Mouse (Mus musculus) spleen, embryonic (tissue): ENCODE measurements at regions not wholly inside any gene's neighbourhood (a gene's known extent, or its start where the extent isn't known, plus 50 kb on each side); places are given as distances from the start of the nearest gene placed in this dataset.

Source experiments
- CTCF ChIA-PET: fragments of 350-600 bp; sonication (Branson Sonifier 250); formaldehyde crosslinking; loops from one replicate; lab custom pipeline; 2022; lab: Charles Lee

DNA sequence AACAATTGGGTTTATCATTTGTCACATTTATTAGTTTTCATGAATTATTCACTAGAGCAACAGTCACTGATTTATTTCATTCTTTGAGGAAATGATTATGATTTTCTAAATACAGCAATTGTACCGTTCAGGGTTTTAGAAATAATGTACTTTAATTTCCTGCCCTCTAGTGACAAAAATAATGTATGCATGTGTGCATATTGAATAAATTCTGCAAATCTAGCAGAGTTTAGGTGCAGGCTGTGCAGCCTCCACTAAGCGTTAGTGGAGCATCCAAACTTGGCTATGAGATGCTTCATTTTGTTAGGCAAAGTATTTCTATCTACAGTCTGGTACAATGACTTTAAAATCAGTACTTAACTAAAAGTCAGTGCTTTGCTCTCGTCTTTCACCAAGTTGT is 642.1 kb upstream of the A830018L16Rik start:
- CTCF ChIA-PET: no interaction called here

DNA sequence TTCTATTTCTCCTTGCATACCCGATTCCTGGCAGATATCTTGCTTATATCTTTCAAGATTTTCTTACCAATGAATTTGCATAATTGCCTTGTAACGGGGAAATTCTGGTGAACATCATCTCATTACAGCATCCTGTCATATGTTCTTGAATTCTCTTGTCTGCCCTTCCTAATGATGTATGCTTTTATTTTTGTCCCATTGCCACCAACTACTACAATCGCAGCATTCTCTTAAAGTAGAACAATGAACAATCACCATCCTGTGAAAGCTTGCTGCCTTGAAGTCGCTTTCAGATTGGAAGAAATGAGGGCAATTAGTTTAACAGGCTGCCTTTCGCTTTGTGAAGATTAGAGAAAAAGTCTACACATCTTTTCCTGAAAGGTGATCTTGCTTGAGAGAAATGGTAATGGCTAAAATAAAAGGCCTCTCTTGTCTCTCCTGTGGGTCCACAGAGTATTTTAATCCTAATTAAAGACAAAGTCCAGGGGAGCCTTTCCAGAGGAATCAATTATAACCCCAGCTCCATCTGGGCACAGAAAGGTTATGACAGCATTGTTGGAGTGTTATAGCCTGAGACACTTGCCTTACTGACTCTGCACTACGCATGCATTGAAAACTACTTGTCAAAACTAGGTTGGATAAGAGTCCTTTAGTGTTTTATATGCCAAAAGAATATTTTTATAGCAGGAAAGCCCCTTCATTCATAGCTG is 619.7 kb upstream of the A830018L16Rik start:
- CTCF ChIA-PET: no interaction called here

DNA sequence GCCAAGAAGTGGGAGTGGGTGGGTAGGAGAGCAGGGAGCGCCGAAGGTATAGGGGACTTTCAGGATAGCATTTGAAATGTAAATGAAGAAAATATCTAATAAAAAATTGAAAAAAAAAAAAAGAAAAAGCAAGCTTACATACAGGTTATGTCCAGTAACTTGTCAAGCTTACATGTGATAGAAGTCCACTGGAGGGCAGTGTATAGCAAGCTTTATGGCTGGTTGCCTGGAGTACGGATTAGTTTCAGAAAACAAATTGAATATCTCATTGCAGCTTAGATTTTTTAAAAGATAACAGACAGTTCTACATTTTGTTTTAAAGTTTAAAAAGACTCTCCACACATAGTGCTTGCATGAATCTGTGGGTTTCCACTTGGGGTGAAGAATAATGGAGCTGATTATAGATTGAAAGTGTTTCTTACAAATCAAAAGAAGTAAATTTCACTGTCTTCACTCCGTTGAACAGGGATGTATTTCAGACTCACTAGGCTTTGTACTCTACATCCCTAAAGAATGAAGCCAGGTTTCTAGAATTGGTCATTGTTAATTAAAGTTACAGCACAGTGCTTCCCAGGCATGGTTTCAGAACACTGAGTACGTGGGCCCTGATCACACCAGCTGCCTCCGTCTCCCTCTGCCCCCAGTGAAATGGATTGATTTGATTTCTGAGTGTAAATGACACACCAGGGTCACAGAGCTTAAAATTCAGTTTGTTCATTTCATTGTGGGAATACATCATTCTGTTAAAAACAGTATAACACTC is 578.1 kb upstream of the A830018L16Rik start:
- CTCF ChIA-PET: no interaction called here

- CTCF ChIA-PET: no interaction called here
Observed at GRCm38 (mm10) chr1:10837180-10837579, 576.7 kb upstream of the A830018L16Rik start.

- CTCF ChIA-PET: no interaction called here
Observed at GRCm38 (mm10) chr1:10852934-10853333, 561.0 kb upstream of the A830018L16Rik start.

- CTCF ChIA-PET: no interaction called here
Observed at GRCm38 (mm10) chr1:10854495-10854894, 559.4 kb upstream of the A830018L16Rik start.

DNA sequence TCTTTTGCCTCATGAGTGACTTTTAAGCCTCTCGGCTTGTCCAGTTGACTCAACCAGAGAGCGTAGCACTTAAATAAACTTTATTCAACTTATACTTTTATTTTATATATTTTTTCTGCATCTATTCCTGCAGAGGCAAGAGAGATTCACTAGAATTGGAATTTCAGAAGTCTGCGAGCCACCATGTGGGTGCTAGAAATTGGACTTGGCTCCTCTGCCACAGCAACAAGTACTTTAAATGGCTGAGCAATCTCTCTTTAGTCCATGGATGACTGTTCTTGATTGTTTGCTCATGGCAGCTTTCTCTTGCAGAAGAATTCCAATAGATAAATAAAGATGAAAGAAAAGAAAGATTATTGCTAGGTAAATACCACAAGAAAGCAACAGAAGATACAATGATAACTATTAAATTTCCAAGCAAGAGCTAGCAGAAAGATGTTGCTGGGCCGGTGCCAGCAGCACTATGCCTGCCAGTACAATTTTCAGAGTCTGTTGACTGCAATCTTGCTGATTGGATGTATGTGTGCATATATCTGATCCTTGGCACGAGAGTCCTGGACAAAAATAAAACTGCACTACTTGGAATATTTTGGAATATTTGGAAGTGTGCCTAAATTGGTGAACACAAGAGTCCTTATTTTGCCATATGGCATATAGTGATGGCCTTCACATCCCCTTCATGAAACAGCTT is 542.6 kb upstream of the A830018L16Rik start:
- CTCF ChIA-PET: no interaction called here

GRCm38 (mm10) chr1:10872266-10872665 is 541.6 kb upstream of the A830018L16Rik start:
- CTCF ChIA-PET: no interaction called here

- CTCF ChIA-PET: no interaction called here
Observed at GRCm38 (mm10) chr1:10872726-10873125, 541.2 kb upstream of the A830018L16Rik start.

DNA sequence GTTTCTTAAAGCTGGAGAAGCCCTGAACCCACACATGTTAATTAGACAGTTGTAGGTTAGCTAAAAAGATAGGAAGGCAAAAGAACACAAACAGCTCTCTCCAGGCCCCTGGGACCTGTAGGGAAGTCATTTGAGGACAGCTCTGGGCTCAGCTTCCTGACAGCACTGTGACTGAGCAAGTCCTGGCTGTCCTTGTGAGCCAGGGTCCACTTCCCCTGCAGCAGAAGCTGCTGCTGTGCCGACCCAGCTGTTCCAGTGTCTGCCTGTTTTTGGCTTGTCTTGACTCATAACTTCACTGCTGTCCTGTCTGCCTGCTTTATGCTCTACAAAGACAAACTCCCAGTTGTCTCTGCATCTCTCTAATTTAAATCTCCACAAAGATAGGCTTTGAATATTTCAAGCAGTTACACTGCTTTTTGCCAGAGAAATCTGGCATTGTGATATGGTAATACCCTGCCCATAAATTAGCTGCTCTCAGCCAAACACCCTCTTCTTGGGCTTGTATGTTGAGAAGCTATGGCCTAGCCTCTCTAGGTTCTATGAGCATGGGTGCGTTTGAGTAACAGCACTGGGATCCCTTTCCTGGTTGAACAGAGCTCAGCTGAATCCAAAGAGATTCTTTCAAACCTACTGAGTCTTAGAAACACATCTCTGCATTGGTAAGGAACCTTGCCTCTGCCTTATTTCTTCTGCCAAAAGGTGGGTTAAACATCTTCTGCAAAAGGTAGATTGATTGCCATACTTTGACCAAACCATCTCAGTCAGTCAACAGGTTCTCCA is 536.3 kb upstream of the A830018L16Rik start:
- CTCF ChIA-PET: no interaction called here

GRCm38 (mm10) chr1:10878221-10878760 is 535.6 kb upstream of the A830018L16Rik start:
- CTCF ChIA-PET: no interaction called here

DNA sequence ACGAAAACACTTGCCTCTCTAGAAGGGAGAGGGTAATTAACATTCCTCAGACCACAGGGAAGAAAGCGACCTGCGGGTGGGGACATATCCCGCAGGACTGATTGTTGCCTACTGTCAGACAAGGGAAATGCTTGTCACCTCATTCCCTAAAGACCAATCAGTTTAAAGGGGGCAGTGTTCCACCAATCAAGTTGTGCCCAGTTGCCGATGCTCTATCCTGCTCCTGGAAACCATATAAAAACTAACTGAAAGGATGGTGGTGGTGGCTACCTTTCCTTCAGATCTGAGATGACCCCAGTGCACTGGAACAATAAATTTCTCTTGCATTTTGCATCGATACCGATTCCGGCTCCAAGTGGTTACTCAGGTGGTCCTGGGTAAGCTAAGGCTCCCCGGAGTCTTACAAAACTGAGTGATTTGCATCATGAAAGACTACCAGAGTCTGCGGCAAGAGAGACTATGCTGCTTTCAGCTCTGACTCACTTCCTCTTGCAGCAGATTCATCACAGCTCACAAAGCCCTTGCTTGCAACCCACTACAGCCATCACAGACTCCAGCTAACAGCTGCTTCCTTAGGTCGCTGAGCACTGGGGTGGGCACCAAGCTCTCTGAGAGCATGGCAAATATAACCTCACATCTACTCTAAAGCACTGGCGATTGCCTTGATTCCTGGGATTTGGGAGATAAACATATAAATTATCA is 533.7 kb upstream of the A830018L16Rik start:
- CTCF ChIA-PET: no interaction called here

DNA sequence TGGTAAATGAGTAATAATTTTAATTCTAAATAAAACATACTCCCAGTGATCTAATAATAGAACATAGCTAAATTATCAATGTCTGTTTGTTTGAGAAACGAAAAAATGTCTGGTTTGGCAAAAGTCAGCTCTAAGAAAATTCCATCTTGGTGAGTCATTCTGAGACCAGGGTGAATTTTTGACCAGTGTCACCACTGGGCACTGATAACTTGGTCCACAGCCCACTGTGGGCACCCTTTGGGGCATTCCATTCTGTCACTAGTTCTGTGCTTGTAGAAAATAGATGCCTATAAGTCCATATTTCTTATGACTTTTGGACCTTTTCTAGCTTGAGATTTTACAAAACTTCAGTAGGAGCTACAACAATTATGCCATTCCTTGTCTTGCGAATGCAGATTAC is 515.1 kb upstream of the A830018L16Rik start:
- CTCF ChIA-PET: no interaction called here

DNA sequence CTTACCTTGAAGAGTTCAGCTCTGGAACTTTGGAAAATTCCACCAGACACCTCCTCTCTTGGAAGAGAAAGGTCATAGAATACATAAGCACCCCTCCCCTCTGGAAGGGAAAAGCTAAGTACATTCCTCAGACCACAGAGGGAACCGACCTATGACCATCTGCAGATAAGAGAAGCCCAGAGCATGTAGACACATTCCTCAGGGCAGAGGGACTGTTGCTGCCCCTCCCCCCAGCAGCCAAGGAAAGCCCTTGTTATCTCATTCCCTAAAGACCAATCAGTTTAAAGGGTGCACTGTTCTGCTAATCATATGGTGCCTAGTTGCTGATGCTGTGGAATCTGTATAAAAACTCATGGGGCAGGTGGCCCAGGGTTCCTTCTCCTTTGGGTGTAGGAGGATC is 511.2 kb upstream of the A830018L16Rik start:
- CTCF ChIA-PET: no interaction called here

GRCm38 (mm10) chr1:10919958-10920357 is 493.9 kb upstream of the A830018L16Rik start:
- CTCF ChIA-PET: no interaction called here

DNA sequence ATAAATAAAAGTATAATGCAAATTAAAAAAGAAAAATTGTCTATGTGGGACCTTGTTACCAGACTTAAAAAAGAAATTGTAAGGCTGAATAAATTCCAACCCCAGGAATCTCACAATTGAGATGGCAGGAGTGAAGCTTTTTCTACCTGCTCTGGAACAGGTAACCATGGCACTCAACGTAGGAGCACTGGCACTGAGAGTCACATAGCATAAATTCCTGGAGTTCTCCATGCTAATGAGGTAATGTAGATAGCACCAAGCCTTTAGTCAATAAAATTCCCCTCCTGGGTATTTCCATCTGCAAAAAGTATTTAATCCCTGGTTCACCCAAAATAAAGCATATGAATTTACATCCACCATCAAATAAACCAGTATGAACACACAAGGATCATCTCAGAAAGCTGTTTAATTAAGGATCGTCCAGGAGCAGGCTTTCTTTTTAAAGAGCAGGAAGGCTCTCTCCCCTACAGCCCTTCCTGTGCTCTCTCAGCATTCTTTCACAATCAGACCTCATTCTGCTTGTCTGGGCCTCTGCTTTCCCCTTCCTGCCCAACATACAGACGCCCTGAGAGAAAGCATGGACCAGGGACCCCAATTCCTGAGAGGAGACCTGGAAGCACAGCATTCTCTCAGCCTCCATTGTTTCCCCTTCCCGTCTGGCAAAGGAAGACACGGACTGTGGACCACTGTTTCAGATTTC is 481.4 kb upstream of the A830018L16Rik start:
- CTCF ChIA-PET: no interaction called here

- CTCF ChIA-PET: no interaction called here
Observed at GRCm38 (mm10) chr1:10933206-10933605, 480.7 kb upstream of the A830018L16Rik start.

DNA sequence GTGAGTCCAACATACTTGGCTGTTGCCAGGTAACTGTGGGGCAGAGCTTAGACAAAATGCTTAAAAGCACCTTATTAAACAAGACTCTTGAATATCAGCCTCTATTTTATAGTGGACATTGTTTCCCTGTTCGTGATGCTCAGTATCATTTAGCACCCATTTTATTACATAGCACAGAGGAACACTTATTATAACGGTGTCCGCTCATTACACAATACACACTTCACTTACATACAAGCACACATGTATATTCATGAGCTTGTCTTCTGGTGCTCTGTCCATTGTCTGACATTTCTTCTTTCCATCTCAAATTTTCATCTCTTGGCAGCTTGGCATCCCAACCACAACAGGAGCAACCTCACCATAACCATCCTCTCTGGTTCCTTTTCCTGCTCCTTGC is 475.5 kb upstream of the A830018L16Rik start:
- CTCF ChIA-PET: no interaction called here

DNA sequence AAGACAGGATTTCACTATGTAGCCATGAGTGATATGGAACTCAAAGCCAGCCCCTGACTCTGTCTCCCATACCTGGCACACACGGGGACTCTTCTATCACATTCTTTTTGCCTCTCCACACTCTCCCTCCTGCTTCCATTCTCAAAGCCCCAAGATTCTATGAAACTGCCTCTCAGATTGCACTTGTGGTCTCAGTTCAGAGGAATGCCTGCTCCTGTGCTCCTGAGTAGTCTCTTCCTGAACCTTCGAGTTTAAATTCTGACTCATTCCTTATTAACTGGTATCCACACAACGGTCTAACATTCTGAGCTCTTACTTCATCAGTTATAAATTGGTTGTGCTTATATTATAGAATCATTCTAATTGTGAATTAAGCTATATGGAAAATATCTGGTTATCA is 473.6 kb upstream of the A830018L16Rik start:
- CTCF ChIA-PET: no interaction called here

- CTCF ChIA-PET: interaction anchor here (0.7 kb wide), 1 partner anchor 143 kb away, joined by 3 read pairs; no protein-coding TSS in a partner anchor
Observed at GRCm38 (mm10) chr1:10942979-10943378, 470.9 kb upstream of the A830018L16Rik start.
